Mouse (Mus musculus) myocyte (in vitro differentiated cells): ENCODE results near the gene Pde6d. TPM values are rescaled to one million over a fixed set of nuclear protein-coding genes. Genes with fewer than 3 reads are reported as not detected.

Experiments used
- H3K27me3 ChIP-seq: one replicate; pipeline ENCODE4 v1.6.1; 2011; ENCODE audit not compliant: control insufficient read depth, insufficient read depth, insufficient read length
- H3K36me3 ChIP-seq: one replicate; pipeline ENCODE4 v1.6.1; 2011; ENCODE audit not compliant: control insufficient read depth, insufficient read depth
- H3K4me2 ChIP-seq: one replicate; pipeline ENCODE4 v1.6.1; 2011; ENCODE audit warnings: low read depth, control low read depth
- H3K4me3 ChIP-seq: one replicate; pipeline ENCODE4 v1.5.1; 2011; ENCODE audit warnings: mild to moderate bottlenecking, control low read depth, moderate library complexity
- H3K79me2 ChIP-seq: one replicate; pipeline ENCODE4 v1.6.1; 2011; ENCODE audit not compliant: control insufficient read depth, insufficient read depth
- H3ac ChIP-seq: one replicate; pipeline ENCODE4 v1.6.1; 2011; ENCODE audit not compliant: control insufficient read depth, insufficient read length
- CEBPB ChIP-seq: IDR thresholded peaks from 2 replicates; pipeline ENCODE4 v1.6.1; 2011; ENCODE audit warnings: mild to moderate bottlenecking, moderate library complexity; ENCODE audit not compliant: poor library complexity, insufficient read depth, severe bottlenecking
- E2F4 ChIP-seq: IDR thresholded peaks from one replicate; pipeline ENCODE4 v1.6.1; 2011; ENCODE audit warnings: mild to moderate bottlenecking, control low read depth, moderate library complexity; ENCODE audit not compliant: insufficient read depth
- MAX ChIP-seq: IDR thresholded peaks from one replicate; pipeline ENCODE4 v1.6.1; 2011; ENCODE audit warnings: low read depth, mild to moderate bottlenecking, control low read depth
- MYOD1 ChIP-seq, 3 experiments: IDR thresholded peaks; one replicate each; pipeline ENCODE4 v1.6.1; 2011; ENCODE audit warnings: control low read depth in 2 of 3, low read depth in 2 of 3, mild to moderate bottlenecking in 2 of 3, moderate library complexity in 1 of 3; ENCODE audit not compliant: insufficient read length in 2 of 3, control insufficient read depth in 1 of 3
- MYOG ChIP-seq, 3 experiments: IDR thresholded peaks; one replicate each; pipeline ENCODE4 v1.6.1; 2011; ENCODE audit warnings: control low read depth in 2 of 3, low read depth in 2 of 3, mild to moderate bottlenecking in 2 of 3; ENCODE audit not compliant: insufficient read length in 2 of 3, control insufficient read depth in 1 of 3, insufficient read depth in 1 of 3
- POLR2A ChIP-seq: IDR thresholded peaks from one replicate; pipeline ENCODE4 v1.6.1; 2011; ENCODE audit warnings: low read depth, mild to moderate bottlenecking, control low read depth, moderate library complexity; ENCODE audit not compliant: insufficient read length
- POLR2AphosphoS2 ChIP-seq: IDR thresholded peaks from one replicate; pipeline ENCODE4 v1.6.1; 2011; ENCODE audit warnings: low read depth, control low read depth; ENCODE audit not compliant: insufficient read length
- REST ChIP-seq: IDR thresholded peaks from one replicate; pipeline ENCODE4 v1.6.1; 2011; ENCODE audit warnings: mild to moderate bottlenecking, control low read depth, moderate library complexity; ENCODE audit not compliant: insufficient read depth, insufficient read length
- SRF ChIP-seq: IDR thresholded peaks from one replicate; pipeline ENCODE4 v1.6.1; 2011; ENCODE audit warnings: low read depth; ENCODE audit not compliant: control insufficient read depth, insufficient read length
- TCF12 ChIP-seq: IDR thresholded peaks from one replicate; pipeline ENCODE4 v1.6.1; 2011; ENCODE audit warnings: mild to moderate bottlenecking, control low read depth; ENCODE audit not compliant: poor library complexity, insufficient read depth, severe bottlenecking
- TCF3 ChIP-seq: IDR thresholded peaks from one replicate; pipeline ENCODE4 v1.6.1; 2011; ENCODE audit warnings: low read depth, control low read depth; ENCODE audit not compliant: insufficient read length
- USF1 ChIP-seq: IDR thresholded peaks from one replicate; pipeline ENCODE4 v1.6.1; 2011; ENCODE audit warnings: low read depth, mild to moderate bottlenecking, control low read depth, moderate library complexity
- polyA plus RNA-seq: library from polyadenylated mRNA; unstranded; fragments of >200 nt; fragmentation: generic; extraction: Trizol; gene quantifications from one replicate; pipeline ENCODE4 v1.2.1, GENCODE M21; 2012; ENCODE audit warnings: missing spikeins

Gene Pde6d
- polyA plus RNA-seq, 1 experiment, result 50.0 TPM

DNA sequence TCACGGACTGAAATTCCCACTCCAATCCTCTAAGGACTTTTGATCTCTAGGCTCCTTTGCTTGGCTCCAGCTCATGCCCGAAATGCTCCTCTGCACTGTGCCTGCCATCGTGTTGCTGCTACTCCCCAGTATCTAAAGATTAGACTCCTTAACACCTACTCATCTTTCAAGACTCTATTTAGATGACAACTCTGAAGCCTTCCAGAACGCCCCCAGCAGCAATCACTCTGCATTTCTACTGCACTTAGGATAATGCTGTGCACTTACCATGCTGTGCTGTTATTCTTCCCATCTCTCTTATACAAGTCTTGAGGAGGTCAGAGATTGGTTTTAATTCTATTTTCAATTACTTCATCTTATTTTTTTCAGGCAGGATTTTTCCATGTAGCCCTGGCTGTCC is 10.5 kb downstream of the Pde6d start:
- Histone ChIP-seq H3K4me3 (no peak overlapping the region), H3K79me2 (no peaks in the 10 kb centered on the region), H3K36me3 (peaks cover 3% of the 10 kb centered on the region), H3ac (no peak overlapping the region), H3K4me2 (no peak overlapping the region), H3K27me3 (no peaks in the 10 kb centered on the region)
- TF ChIP-seq POLR2A, result no peak
- TF ChIP-seq MAX, result no peak
- no peak for TF ChIP-seq USF1
- no peak for TF ChIP-seq E2F4
- no peak for TF ChIP-seq TCF3
- no peak for TF ChIP-seq TCF12
- no peak for TF ChIP-seq POLR2AphosphoS2
- TF ChIP-seq MYOG (IDR thresholded peaks at IDR 0.05; ENCODE audit: control insufficient read depth in 1 of 3, insufficient read depth in 1 of 3, insufficient read length in 2 of 3, low read depth in 2 of 3), result no peak
- no peak for TF ChIP-seq REST
- TF ChIP-seq CEBPB, result no peak
- no peak for TF ChIP-seq SRF
- no peak for TF ChIP-seq MYOD1 (IDR thresholded peaks at IDR 0.05; ENCODE audit: control insufficient read depth in 1 of 3, insufficient read length in 2 of 3, low read depth in 2 of 3)

DNA sequence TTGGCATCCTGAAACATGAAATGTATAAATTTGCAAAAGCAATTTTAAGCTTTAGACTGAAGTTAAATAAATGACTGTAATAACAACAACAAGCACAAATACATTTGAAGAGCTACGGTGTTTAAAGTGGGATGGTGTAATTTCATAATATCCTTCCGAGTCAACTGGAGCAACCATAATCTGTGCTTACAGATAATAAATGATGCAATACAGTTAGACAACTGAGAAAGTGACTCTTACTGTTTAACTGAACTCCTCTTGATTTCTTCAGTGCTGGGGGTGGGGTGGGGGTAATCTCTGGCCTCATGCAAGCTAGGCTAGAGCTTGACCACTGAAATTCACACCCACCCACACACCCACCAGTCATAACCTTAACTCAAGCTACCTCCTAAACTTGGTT is 11.0 kb downstream of the Pde6d start:
- H3K4me2 ChIP-seq, result no peak overlapping the region
- no peaks in the 10 kb centered on the region for H3K27me3 ChIP-seq
- TF ChIP-seq POLR2AphosphoS2, result no peak
- TF ChIP-seq USF1, result no peak
- TF ChIP-seq CEBPB, result peak; percentile 64; the same call in 1 of the 2 replicates
- H3K79me2 ChIP-seq, result no peaks in the 10 kb centered on the region
- H3ac ChIP-seq, result no peak overlapping the region
- peaks cover 7% of the 10 kb centered on the region for H3K36me3 ChIP-seq
- no peak overlapping the region for H3K4me3 ChIP-seq

DNA sequence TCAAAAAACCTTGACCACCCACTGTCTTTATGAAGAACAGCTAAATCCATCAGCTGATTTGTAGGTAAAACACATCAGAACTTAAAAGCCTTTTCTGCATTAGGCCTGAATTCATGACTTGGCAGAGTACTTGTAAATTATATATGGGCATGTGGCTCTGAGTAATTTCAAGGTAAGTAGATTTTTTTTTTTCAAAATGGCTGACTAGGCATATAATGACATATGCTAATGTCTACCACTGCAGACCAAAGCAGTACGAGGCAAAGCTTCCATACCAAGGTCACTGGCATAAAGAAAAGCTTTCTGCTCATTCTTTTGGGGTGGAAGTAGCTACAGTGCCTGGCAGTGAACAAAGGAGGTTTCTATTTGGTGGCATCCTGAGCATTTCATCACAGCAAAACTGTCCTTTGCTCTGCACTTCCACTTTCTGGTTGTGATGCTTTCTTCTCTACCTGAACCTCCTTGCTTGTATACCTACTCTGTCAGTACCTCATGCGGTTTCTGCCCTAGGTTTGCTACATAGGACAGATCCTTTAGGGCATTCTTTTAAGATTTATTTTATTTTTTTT is 13.1 kb downstream of the Pde6d start:
- H3K36me3 ChIP-seq, result peaks cover 11% of the 10 kb centered on the region
- no peak overlapping the region for H3K4me3 ChIP-seq
- TF ChIP-seq MAX, result no peak
- TF ChIP-seq POLR2AphosphoS2, result no peak
- TF ChIP-seq TCF3, result no peak
- TF ChIP-seq REST, result no peak
- TF ChIP-seq MYOD1 (IDR thresholded peaks at IDR 0.05; ENCODE audit: control insufficient read depth in 1 of 3, insufficient read length in 2 of 3, low read depth in 2 of 3), result no peak
- TF ChIP-seq POLR2A, result no peak
- TF ChIP-seq E2F4, result no peak
- no peak for TF ChIP-seq TCF12
- TF ChIP-seq CEBPB, result no peak
- TF ChIP-seq USF1, result no peak
- H3K79me2 ChIP-seq, result no peaks in the 10 kb centered on the region
- H3ac ChIP-seq, result no peak overlapping the region
- no peaks in the 10 kb centered on the region for H3K27me3 ChIP-seq
- no peak overlapping the region for H3K4me2 ChIP-seq

DNA sequence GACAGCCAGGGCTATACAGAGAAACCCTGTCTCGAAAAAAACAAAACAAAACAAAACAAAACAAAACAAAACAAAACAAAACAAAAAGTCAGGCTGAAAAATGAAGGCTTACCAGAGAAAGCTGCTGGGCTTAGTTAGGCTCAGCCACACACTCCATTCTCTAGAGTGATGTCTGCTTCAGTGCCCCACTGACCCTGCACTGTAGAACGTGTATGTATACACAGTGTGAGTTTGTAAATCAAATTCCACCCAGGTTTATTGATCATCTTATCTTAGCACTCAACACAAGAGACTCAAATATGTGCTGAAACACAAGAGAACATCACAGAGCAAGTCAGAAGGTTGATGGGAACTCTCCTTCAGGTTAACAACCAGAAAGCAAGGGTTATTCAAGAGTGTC is 14.0 kb downstream of the Pde6d start:
- TF ChIP-seq MYOD1 (IDR thresholded peaks at IDR 0.05; ENCODE audit: control insufficient read depth in 1 of 3, insufficient read length in 2 of 3, low read depth in 2 of 3), result no peak
- Histone ChIP-seq H3K36me3 (peaks cover 11% of the 10 kb centered on the region), H3K4me2 (no peak overlapping the region), H3K79me2 (no peaks in the 10 kb centered on the region), H3K4me3 (no peak overlapping the region), H3ac (no peak overlapping the region), H3K27me3 (no peaks in the 10 kb centered on the region)

DNA sequence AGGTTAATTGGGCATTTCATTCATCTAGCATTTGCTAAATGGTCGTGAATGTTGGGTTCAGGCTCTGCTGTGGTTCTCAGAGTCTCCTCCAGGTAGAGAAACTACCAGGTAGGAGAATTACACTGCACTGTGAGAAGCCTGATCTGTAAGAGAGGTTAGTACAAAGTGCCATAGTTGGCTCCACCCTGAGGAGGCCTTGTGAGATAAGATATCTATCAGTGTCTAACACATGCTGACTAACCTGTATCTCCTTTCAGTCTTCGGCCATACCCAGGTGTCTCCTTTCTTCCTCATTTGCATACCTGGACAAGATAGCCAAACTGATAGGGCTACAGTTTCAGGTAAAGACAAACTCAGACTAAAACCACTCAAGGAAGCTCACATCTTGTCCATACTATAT is 19.8 kb downstream of the Pde6d start:
- H3K4me2 ChIP-seq, result no peak overlapping the region
- H3K4me3 ChIP-seq, result no peak overlapping the region
- no peaks in the 10 kb centered on the region for H3K27me3 ChIP-seq
- H3ac ChIP-seq, result no peak overlapping the region
- H3K36me3 ChIP-seq, result peaks cover 11% of the 10 kb centered on the region
- TF ChIP-seq SRF, result no peak
- no peak for TF ChIP-seq MYOG (IDR thresholded peaks at IDR 0.05; ENCODE audit: control insufficient read depth in 1 of 3, insufficient read depth in 1 of 3, insufficient read length in 2 of 3, low read depth in 2 of 3)
- no peak for TF ChIP-seq TCF12
- no peak for TF ChIP-seq MYOD1 (IDR thresholded peaks at IDR 0.05; ENCODE audit: control insufficient read depth in 1 of 3, insufficient read length in 2 of 3, low read depth in 2 of 3)
- TF ChIP-seq REST, result no peak
- TF ChIP-seq USF1, result no peak
- no peak for TF ChIP-seq POLR2AphosphoS2
- no peak for TF ChIP-seq POLR2A
- no peak for TF ChIP-seq CEBPB
- TF ChIP-seq TCF3, result no peak
- no peak for TF ChIP-seq E2F4
- no peak for TF ChIP-seq MAX
- no peaks in the 10 kb centered on the region for H3K79me2 ChIP-seq

DNA sequence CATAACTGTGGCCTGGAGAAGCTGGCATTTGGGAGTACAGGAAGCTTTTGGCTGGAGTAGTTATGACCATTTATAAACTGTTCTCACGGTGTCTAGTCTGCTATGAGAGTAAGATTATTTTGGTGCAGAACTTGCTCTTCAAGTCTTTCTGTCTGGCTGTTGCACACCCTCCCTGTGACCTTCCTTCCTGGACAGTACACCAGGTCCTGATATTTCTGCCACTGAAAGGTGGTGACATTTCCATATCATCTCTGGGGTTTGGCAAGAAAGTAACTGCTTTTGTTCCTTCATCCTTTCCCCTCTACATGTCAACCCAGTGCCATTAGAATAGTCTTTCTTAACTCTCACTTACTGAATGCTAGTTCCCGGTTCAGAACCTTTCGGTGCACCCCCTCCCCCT is 23.2 kb downstream of the Pde6d start:
- no peaks in the 10 kb centered on the region for H3K27me3 ChIP-seq
- no peaks in the 10 kb centered on the region for H3K36me3 ChIP-seq
- no peak overlapping the region for H3ac ChIP-seq
- H3K4me2 ChIP-seq, result no peak overlapping the region
- H3K4me3 ChIP-seq, result no peak overlapping the region
- H3K79me2 ChIP-seq, result no peaks in the 10 kb centered on the region
- TF ChIP-seq TCF12 (no peak), E2F4 (no peak), SRF (no peak), MYOG (IDR thresholded peaks at IDR 0.05; ENCODE audit: control insufficient read depth in 1 of 3, insufficient read depth in 1 of 3, insufficient read length in 2 of 3, low read depth in 2 of 3) (no peak), CEBPB (no peak), MAX (no peak), REST (no peak), MYOD1 (IDR thresholded peaks at IDR 0.05; ENCODE audit: control insufficient read depth in 1 of 3, insufficient read length in 2 of 3, low read depth in 2 of 3) (no peak), USF1 (no peak), TCF3 (no peak), POLR2A (no peak), POLR2AphosphoS2 (no peak)
